Mouse (Mus musculus) embryonic facial prominence, embryonic 10.5 days (tissue): Measurements from ENCODE around the gene Odf3l1. TPM values are rescaled to one million over a fixed set of nuclear protein-coding genes. Genes with fewer than 3 reads are reported as not detected.

Experiments used
- DNase-seq: peaks from one replicate; pipeline ENCODE4 v3.0.0-alpha.2; 2017; ENCODE audit warnings: low spot score
- H3K27ac ChIP-seq: fragments of 300-500 bp; sonication (generic); replicated peaks from 2 replicates; pipeline ENCODE4 v1.5.1; 2016; ENCODE audit warnings: mild to moderate bottlenecking
- H3K27me3 ChIP-seq: fragments of 300-500 bp; sonication (generic); replicated peaks from 2 replicates; pipeline ENCODE4 v1.6.1; 2016; ENCODE audit warnings: low read depth, mild to moderate bottlenecking; ENCODE audit not compliant: poor library complexity, severe bottlenecking
- H3K36me3 ChIP-seq: fragments of 300-500 bp; sonication (generic); replicated peaks from 2 replicates; pipeline ENCODE4 v1.6.1; 2016; ENCODE audit warnings: mild to moderate bottlenecking, moderate library complexity
- H3K4me1 ChIP-seq: fragments of 300-500 bp; sonication (generic); 2 replicates; pipeline ENCODE4 v1.6.1; 2016
- H3K4me3 ChIP-seq: fragments of 300-500 bp; sonication (generic); 2 replicates; pipeline ENCODE4 v1.5.1; 2016; ENCODE audit warnings: mild to moderate bottlenecking, moderate library complexity
- H3K9me3 ChIP-seq: fragments of 300-500 bp; sonication (generic); 2 replicates; pipeline ENCODE4 v1.6.1; 2016; ENCODE audit warnings: mild to moderate bottlenecking
- WGBS: fragments of 180-500 bp; shearing (Covaris S2); methylation state at CpG from one replicate; pipeline ENCODE4 v1.1.7; 2016; 5-methylcytosine and 5-hydroxymethylcytosine counted together
- polyA plus RNA-seq: library from polyadenylated mRNA; unstranded; fragments of >200 nt; fragmentation: Nextera tagmentation; extraction: Ambion mirVana; gene quantifications from 2 replicates; pipeline ENCODE4 v1.2.1, GENCODE M21; 2016

Odf3l1 gene
- polyA plus RNA-seq, 1 experiment from 2014 or later, result not detected

GRCm38 (mm10) chr9:56892111-56892510 lies 27.6 kb upstream of the Odf3l1 start:
- Histone ChIP-seq H3K27ac (no peak overlapping the region), H3K4me1 (peaks cover 24% of the 10 kb centered on the region), H3K27me3 (peaks cover 21% of the 10 kb centered on the region), H3K9me3 (no peaks in the 10 kb centered on the region), H3K36me3 (0 out of 2 replicates have a peak, but pooled peaks cover 3% of the 10 kb centered on the region), H3K4me3 (no peak overlapping the region)
- 82% methylated on average over 10 of the region's 10 CpGs for whole genome bisulfite sequencing
- no peak for DNase-seq

- H3K27ac ChIP-seq, result peak overlapping the region; percentile 65; the same call in 1 of the 2 replicates
- H3K36me3 ChIP-seq, result 0 out of 2 replicates have a peak, but pooled peaks cover 3% of the 10 kb centered on the region
- H3K4me1 ChIP-seq, result peaks cover 22% of the 10 kb centered on the region
- peaks cover 21% of the 10 kb centered on the region for H3K27me3 ChIP-seq
- H3K9me3 ChIP-seq, result no peaks in the 10 kb centered on the region
- DNase-seq, result peak; percentile 77
- WGBS, result 27% methylated on average over 12 of the region's 12 CpGs
- H3K4me3 ChIP-seq, result peak overlapping the region; percentile 45
Measured at GRCm38 (mm10) chr9:56891517-56892011, 27.1 kb upstream of the Odf3l1 start.

GRCm38 (mm10) chr9:56890522-56891250 lies 26.2 kb upstream of the Odf3l1 start:
- DNase-seq, result no peak
- Histone ChIP-seq H3K9me3 (no peaks in the 10 kb centered on the region), H3K4me1 (peaks cover 22% of the 10 kb centered on the region), H3K4me3 (no peak overlapping the region), H3K36me3 (0 out of 2 replicates have a peak, but pooled peaks cover 3% of the 10 kb centered on the region), H3K27ac (no peak overlapping the region; the same call in 1 of the 2 replicates), H3K27me3 (peaks cover 21% of the 10 kb centered on the region)
- WGBS, result 72% methylated on average over 11 of the region's 11 CpGs

GRCm38 (mm10) chr9:56889817-56890216 lies 25.3 kb upstream of the Odf3l1 start:
- Histone ChIP-seq H3K27me3 (peaks cover 21% of the 10 kb centered on the region), H3K9me3 (no peaks in the 10 kb centered on the region), H3K36me3 (0 out of 2 replicates have a peak, but pooled peaks cover 3% of the 10 kb centered on the region), H3K4me1 (peaks cover 22% of the 10 kb centered on the region), H3K27ac (no peak overlapping the region; the same call in 1 of the 2 replicates), H3K4me3 (peak overlapping the region; percentile 49)
- whole genome bisulfite sequencing, result 6% methylated on average over 14 of the region's 14 CpGs
- peak; percentile 80 for DNase-seq

GRCm38 (mm10) chr9:56887581-56887980 lies 23.1 kb upstream of the Odf3l1 start:
- Histone ChIP-seq H3K4me1 (peaks cover 16% of the 10 kb centered on the region), H3K27ac (no peak overlapping the region), H3K36me3 (0 out of 2 replicates have a peak, but pooled peaks cover 3% of the 10 kb centered on the region), H3K4me3 (no peak overlapping the region), H3K27me3 (peaks cover 16% of the 10 kb centered on the region), H3K9me3 (no peaks in the 10 kb centered on the region)
- WGBS, result 93% methylated on average over 16 of the region's 16 CpGs
- no peak for DNase-seq

- Histone ChIP-seq H3K36me3 (0 out of 2 replicates have a peak, but pooled peaks cover 3% of the 10 kb centered on the region), H3K4me1 (peaks cover 15% of the 10 kb centered on the region), H3K27me3 (peaks cover 7% of the 10 kb centered on the region), H3K27ac (no peak overlapping the region), H3K9me3 (no peaks in the 10 kb centered on the region), H3K4me3 (no peak overlapping the region)
- DNase-seq, result no peak
- 92% methylated on average over 15 of the region's 15 CpGs for WGBS
Measured at GRCm38 (mm10) chr9:56886601-56887000, 22.1 kb upstream of the Odf3l1 start.

- peak; percentile 75 for DNase-seq
- 65% methylated on average over 13 of the region's 13 CpGs for WGBS
- Histone ChIP-seq H3K4me1 (peaks cover 19% of the 10 kb centered on the region), H3K27me3 (peaks cover 7% of the 10 kb centered on the region), H3K36me3 (0 out of 2 replicates have a peak, but pooled peaks cover 3% of the 10 kb centered on the region), H3K9me3 (no peaks in the 10 kb centered on the region), H3K4me3 (no peak overlapping the region), H3K27ac (no peak overlapping the region)
Measured at GRCm38 (mm10) chr9:56886113-56886512, 21.6 kb upstream of the Odf3l1 start.

GRCm38 (mm10) chr9:56884328-56884727 lies 19.8 kb upstream of the Odf3l1 start:
- Histone ChIP-seq H3K4me3 (no peak overlapping the region), H3K27me3 (peaks cover 5% of the 10 kb centered on the region; the same call in 1 of the 2 replicates), H3K36me3 (0 out of 2 replicates have a peak, but pooled peaks cover 3% of the 10 kb centered on the region), H3K4me1 (peaks cover 23% of the 10 kb centered on the region), H3K9me3 (no peaks in the 10 kb centered on the region), H3K27ac (no peak overlapping the region)
- WGBS, result 89% methylated on average over 4 of the region's 4 CpGs
- DNase-seq, result no peak

GRCm38 (mm10) chr9:56883470-56883869 lies 19.0 kb upstream of the Odf3l1 start:
- peaks cover 5% of the 10 kb centered on the region; the same call in 1 of the 2 replicates for H3K27me3 ChIP-seq
- WGBS, result 85% methylated on average over 7 of the region's 7 CpGs
- H3K9me3 ChIP-seq, result no peaks in the 10 kb centered on the region
- no peak for DNase-seq
- no peak overlapping the region for H3K4me3 ChIP-seq
- peaks cover 23% of the 10 kb centered on the region for H3K4me1 ChIP-seq
- no peak overlapping the region for H3K27ac ChIP-seq
- H3K36me3 ChIP-seq, result 0 out of 2 replicates have a peak, but pooled peaks cover 3% of the 10 kb centered on the region

GRCm38 (mm10) chr9:56882818-56883217 lies 18.3 kb upstream of the Odf3l1 start:
- Histone ChIP-seq H3K27me3 (peaks cover 5% of the 10 kb centered on the region; the same call in 1 of the 2 replicates), H3K4me3 (no peak overlapping the region), H3K4me1 (peaks cover 23% of the 10 kb centered on the region), H3K27ac (0 out of 2 replicates have a peak overlapping the region, but pooled peaks have one; percentile 8), H3K36me3 (0 out of 2 replicates have a peak, but pooled peaks cover 3% of the 10 kb centered on the region), H3K9me3 (no peaks in the 10 kb centered on the region)
- DNase-seq, result no peak
- WGBS, result 71% methylated on average over 12 of the region's 12 CpGs

- H3K4me3 ChIP-seq, result no peak overlapping the region
- peaks cover 26% of the 10 kb centered on the region for H3K4me1 ChIP-seq
- H3K36me3 ChIP-seq, result no peaks in the 10 kb centered on the region
- peaks cover 5% of the 10 kb centered on the region; the same call in 1 of the 2 replicates for H3K27me3 ChIP-seq
- H3K9me3 ChIP-seq, result no peaks in the 10 kb centered on the region
- DNase-seq, result no peak
- 0 out of 2 replicates have a peak overlapping the region, but pooled peaks have one; percentile 16 for H3K27ac ChIP-seq
- WGBS, result 64% methylated on average over 4 of the region's 4 CpGs
Measured at GRCm38 (mm10) chr9:56882283-56882682, 17.8 kb upstream of the Odf3l1 start.

GRCm38 (mm10) chr9:56881539-56882082 lies 17.1 kb upstream of the Odf3l1 start:
- Histone ChIP-seq H3K4me3 (no peak overlapping the region), H3K27me3 (peaks cover 5% of the 10 kb centered on the region; the same call in 1 of the 2 replicates), H3K27ac (0 out of 2 replicates have a peak overlapping the region, but pooled peaks have one; percentile 16), H3K9me3 (no peaks in the 10 kb centered on the region), H3K36me3 (no peaks in the 10 kb centered on the region), H3K4me1 (peaks cover 33% of the 10 kb centered on the region)
- 72% methylated on average over 3 of the region's 3 CpGs for WGBS
- DNase-seq, result peak; percentile 30
